Mouse (Mus musculus): ENCODE results near the gene Mettl1.

GRCm38 (mm10) chr10:127000529-127000928 lies 40.7 kb upstream of the Mettl1 start, which contains the start of gene Avil:
- TF ChIP-seq CTCF (IDR thresholded peaks at IDR 0.05; ENCODE audit: borderline replicate concordance, insufficient read depth, low read length) (no peak), POLR2A (IDR thresholded peaks at IDR 0.05; ENCODE audit: low read depth, low read length) (no peak)

Measured in embryonic fibroblast, embryonic 13.5 days (primary cell).